Mouse (Mus musculus) liver, adult 2 months (tissue): ENCODE results near the gene Atp13a3. TPM values are rescaled to one million over a fixed set of nuclear protein-coding genes. Genes with fewer than 3 reads are reported as not detected.

ENCODE experiments used
- DNase-seq: peaks from one replicate; pipeline ENCODE4 v3.0.0-alpha.2; 2011; ENCODE audit warnings: low read depth, low spot score; ENCODE audit errors: extremely low read depth
- H3K27ac ChIP-seq: fragments of 200-500 bp; replicated peaks from 2 replicates; pipeline ENCODE4 v1.5.1; 2012; ENCODE audit warnings: low read depth, mild to moderate bottlenecking, control low read depth, inconsistent platforms, low read length; ENCODE audit not compliant: insufficient read depth
- H3K27me3 ChIP-seq: fragments of 200-500 bp; 2 replicates; pipeline ENCODE4 v1.6.1; 2012; ENCODE audit warnings: mild to moderate bottlenecking, moderate library complexity, low read length, inconsistent platforms; ENCODE audit not compliant: control insufficient read depth, insufficient read depth
- H3K36me3 ChIP-seq: fragments of 200-500 bp; 2 replicates; pipeline ENCODE4 v1.6.1; 2012; ENCODE audit warnings: low read length, inconsistent platforms; ENCODE audit not compliant: control insufficient read depth, insufficient read depth
- H3K4me1 ChIP-seq: fragments of 200-500 bp; 2 replicates; pipeline ENCODE4 v1.6.1; 2011; ENCODE audit warnings: low read length; ENCODE audit not compliant: control insufficient read depth, insufficient read depth
- H3K4me3 ChIP-seq: fragments of 200-500 bp; 2 replicates; pipeline ENCODE4 v1.5.1; 2011; ENCODE audit warnings: low read depth, mild to moderate bottlenecking, control low read depth, low read length, moderate library complexity; ENCODE audit not compliant: insufficient read depth
- H3K79me2 ChIP-seq: fragments of 200-500 bp; 2 replicates; pipeline ENCODE4 v1.6.1; 2012; ENCODE audit warnings: inconsistent platforms, mild to moderate bottlenecking, low read length, moderate library complexity; ENCODE audit not compliant: control insufficient read depth, insufficient read depth
- H3K9ac ChIP-seq: fragments of 200-500 bp; 2 replicates; pipeline ENCODE4 v1.6.1; 2012; ENCODE audit warnings: low read depth, mild to moderate bottlenecking, control low read depth, inconsistent platforms, low read length
- CTCF ChIP-seq: fragments of 200-500 bp; IDR thresholded peaks from 2 replicates; pipeline ENCODE4 v1.5.1; 2011; ENCODE audit warnings: low read depth, low read length, control low read depth
- POLR2A ChIP-seq: fragments of 200-500 bp; IDR thresholded peaks from 2 replicates; pipeline ENCODE4 v1.6.1; 2011; ENCODE audit warnings: low read length, control low read depth; ENCODE audit not compliant: insufficient read depth; ENCODE audit errors: extremely low read depth
- WGBS: fragments of 180-500 bp; shearing (Covaris S2); methylation state at CpG from one replicate; pipeline ENCODE4 v1.1.7; 2018; 5-methylcytosine and 5-hydroxymethylcytosine counted together
- polyA plus RNA-seq: library from polyadenylated mRNA; depleted of rRNA; stranded (reverse); fragments of >200 nt; gene quantifications from 2 replicates; pipeline ENCODE4 v1.2.3, GENCODE M21; 2012
- total RNA-seq: library from RNA; depleted of rRNA; stranded (reverse); fragments of >200 nt; gene quantifications from 2 replicates; pipeline ENCODE4 v1.2.3, GENCODE M21; 2014

The Atp13a3 gene
- total and polyA plus RNA-seq, 2 experiments: 46.3 to 80.9 TPM

- no peak overlapping the region for H3K27ac ChIP-seq
Measured at GRCm38 (mm10) chr16:30435393-30435792, 29.6 kb upstream of the Atp13a3 start.

GRCm38 (mm10) chr16:30433148-30433547 is 27.4 kb upstream of the Atp13a3 start:
- DNase-seq: no peak
- no peaks in the 10 kb centered on the region; the same call in 1 of the 2 replicates for H3K4me1 ChIP-seq
- TF ChIP-seq CTCF: no peak
- TF ChIP-seq POLR2A: no peak
- no peaks in the 10 kb centered on the region for H3K36me3 ChIP-seq
- no peak overlapping the region for H3K4me3 ChIP-seq
- 83% methylated on average over 3 of the region's 3 CpGs for WGBS
- no peaks in the 10 kb centered on the region for H3K79me2 ChIP-seq
- no peak overlapping the region for H3K9ac ChIP-seq
- H3K27me3 ChIP-seq: no peaks in the 10 kb centered on the region
- no peak overlapping the region for H3K27ac ChIP-seq

More at GRCm38 (mm10) chr16:30435393-30435792, 29.6 kb upstream of the Atp13a3 start:
- H3K4me1 ChIP-seq: no peaks in the 10 kb centered on the region
- WGBS: 72% methylated on average over 4 of the region's 4 CpGs
- no peaks in the 10 kb centered on the region for H3K36me3 ChIP-seq
- DNase-seq: no peak
- H3K9ac ChIP-seq: no peak overlapping the region
- no peaks in the 10 kb centered on the region for H3K79me2 ChIP-seq
- no peak overlapping the region for H3K4me3 ChIP-seq
- H3K27me3 ChIP-seq: no peaks in the 10 kb centered on the region
- TF ChIP-seq CTCF: no peak
- TF ChIP-seq POLR2A: no peak

- no peak for DNase-seq
- H3K36me3 ChIP-seq: no peaks in the 10 kb centered on the region
- no peaks in the 10 kb centered on the region for H3K79me2 ChIP-seq
- no peaks in the 10 kb centered on the region; the same call in 1 of the 2 replicates for H3K4me1 ChIP-seq
- H3K27ac ChIP-seq: no peak overlapping the region
- WGBS: 94% methylated on average over 2 of the region's 2 CpGs
- H3K27me3 ChIP-seq: no peaks in the 10 kb centered on the region
- TF ChIP-seq CTCF: no peak
- no peak overlapping the region for H3K4me3 ChIP-seq
- H3K9ac ChIP-seq: no peak overlapping the region
Measured at GRCm38 (mm10) chr16:30432111-30432510, 26.3 kb upstream of the Atp13a3 start.

DNA sequence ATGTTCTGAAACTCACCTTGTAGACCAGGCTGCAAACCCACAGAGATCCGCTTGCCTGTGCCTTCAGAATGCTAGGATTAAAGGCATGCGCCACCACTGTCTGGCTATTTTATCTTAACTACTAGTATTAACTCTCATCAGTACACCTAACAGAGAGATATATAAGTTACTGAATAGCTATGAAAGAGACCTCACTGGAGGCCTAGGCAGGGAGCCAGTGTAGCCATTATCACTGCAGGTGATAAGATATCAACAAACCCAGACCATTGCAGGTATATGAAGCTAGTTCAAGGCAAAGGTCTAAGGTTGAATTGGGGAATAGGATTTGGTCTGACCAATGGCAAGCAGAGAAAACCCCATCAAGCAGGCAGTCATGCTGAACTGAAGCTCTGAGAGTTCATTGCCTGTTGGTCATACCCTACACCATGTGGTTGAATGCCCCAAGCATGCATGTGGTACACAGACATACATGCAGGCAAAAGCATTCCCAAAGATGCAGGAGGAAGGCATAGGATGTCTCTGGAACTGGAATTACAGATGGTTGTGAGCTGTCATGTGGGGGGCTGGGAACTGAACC is 24.8 kb upstream of the Atp13a3 start:
- no peaks in the 10 kb centered on the region for H3K27me3 ChIP-seq
- H3K4me1 ChIP-seq: no peaks in the 10 kb centered on the region; the same call in 1 of the 2 replicates
- H3K9ac ChIP-seq: no peak overlapping the region
- no peaks in the 10 kb centered on the region for H3K79me2 ChIP-seq
- H3K4me3 ChIP-seq: no peak overlapping the region
- H3K36me3 ChIP-seq: no peaks in the 10 kb centered on the region
- TF ChIP-seq POLR2A: no peak
- TF ChIP-seq CTCF: no peak
- 93% methylated on average over 2 of the region's 2 CpGs for WGBS
- no peak for DNase-seq
- no peak overlapping the region for H3K27ac ChIP-seq

- no peak for TF ChIP-seq POLR2A
- no peak for TF ChIP-seq CTCF
- H3K79me2 ChIP-seq: no peaks in the 10 kb centered on the region
- no peak overlapping the region for H3K9ac ChIP-seq
- H3K4me1 ChIP-seq: peaks cover 2% of the 10 kb centered on the region
- no peak overlapping the region for H3K27ac ChIP-seq
- no peaks in the 10 kb centered on the region for H3K27me3 ChIP-seq
- H3K4me3 ChIP-seq: no peak overlapping the region
- no peaks in the 10 kb centered on the region for H3K36me3 ChIP-seq
- WGBS: 18% methylated on average over 4 of the region's 4 CpGs
- peak; percentile 60 for DNase-seq
Measured at GRCm38 (mm10) chr16:30428753-30429260, 23.0 kb upstream of the Atp13a3 start.

GRCm38 (mm10) chr16:30427466-30427865 is 21.7 kb upstream of the Atp13a3 start:
- Histone ChIP-seq H3K4me3 (no peak overlapping the region), H3K36me3 (no peaks in the 10 kb centered on the region), H3K27ac (no peak overlapping the region), H3K79me2 (no peaks in the 10 kb centered on the region), H3K27me3 (no peaks in the 10 kb centered on the region), H3K9ac (no peak overlapping the region), H3K4me1 (peaks cover 6% of the 10 kb centered on the region)
- no peak for TF ChIP-seq POLR2A
- WGBS: 86% methylated on average over 4 of the region's 4 CpGs
- no peak for DNase-seq
